Mouse (Mus musculus) CH12.LX (cell line): ENCODE data around the gene Pde5a. TPM values are rescaled to one million over a fixed set of nuclear protein-coding genes. Genes with fewer than 3 reads are reported as not detected.

Experiments used
- DNase-seq: peaks from one replicate; pipeline ENCODE4 v3.0.0-alpha.2; 2013; ENCODE audit errors: extremely low read depth
- H3K27ac ChIP-seq: 2 replicates; pipeline ENCODE4 v1.5.1; 2012; ENCODE audit warnings: low read depth, mild to moderate bottlenecking, control low read depth, moderate library complexity; ENCODE audit not compliant: insufficient read depth
- H3K27me3 ChIP-seq: replicated peaks from 2 replicates; pipeline ENCODE3; 2012; ENCODE audit warnings: inconsistent platforms
- H3K36me3 ChIP-seq, 2 experiments: replicated peaks in 1 of 2; 2 replicates each; pipeline versions ENCODE3 to v1.6.1; 2012; ENCODE audit warnings: inconsistent platforms in 1 of 2, low read length in 1 of 2, mild to moderate bottlenecking in 1 of 2, mixed read lengths in 1 of 2, moderate library complexity in 1 of 2; ENCODE audit not compliant: control insufficient read depth in 1 of 2, insufficient read depth in 1 of 2
- H3K4me1 ChIP-seq, 2 experiments: 2 replicates each; pipeline ENCODE4 v1.6.1; 2012; ENCODE audit warnings: inconsistent platforms in 1 of 2, moderate library complexity in 1 of 2; ENCODE audit not compliant: insufficient read depth in 2 of 2, control insufficient read depth in 1 of 2
- H3K4me2 ChIP-seq: 2 replicates; pipeline ENCODE4 v1.6.1; 2012; ENCODE audit warnings: low read depth, mild to moderate bottlenecking, control low read depth; ENCODE audit not compliant: poor library complexity, insufficient read depth, severe bottlenecking
- H3K4me3 ChIP-seq, 3 experiments: fragments of 150-350 bp in 1 of 3; sonication (generic) in 1 of 3; replicated peaks in 1 of 3; 2 replicates each; pipeline versions ENCODE3 to v1.5.1; 2011 to 2012; ENCODE audit warnings: low read depth in 2 of 3, low read length in 2 of 3, mild to moderate bottlenecking in 2 of 3, moderate library complexity in 2 of 3, control low read depth in 1 of 3, improper control_type of control experiment in 1 of 3, inconsistent platforms in 1 of 3, mixed read lengths in 1 of 3; ENCODE audit not compliant: poor library complexity in 1 of 3
- H3K79me2 ChIP-seq: replicated peaks from 2 replicates; pipeline ENCODE4 v1.6.1; 2012; ENCODE audit warnings: mild to moderate bottlenecking, moderate library complexity; ENCODE audit not compliant: control insufficient read depth, poor library complexity, insufficient read depth, severe bottlenecking; ENCODE audit errors: extremely low read depth
- H3K9ac ChIP-seq: 2 replicates; pipeline ENCODE4 v1.6.1; 2012; ENCODE audit warnings: low read depth, mild to moderate bottlenecking, control low read depth, moderate library complexity; ENCODE audit not compliant: insufficient read depth
- H3K9me3 ChIP-seq: replicated peaks from 2 replicates; pipeline ENCODE3; 2012; ENCODE audit warnings: low read length, inconsistent platforms, mixed read lengths
- CHD1 ChIP-seq: IDR thresholded peaks from 2 replicates; pipeline ENCODE4 v1.6.1; 2012; ENCODE audit warnings: low read depth, low read length, improper control_type of control experiment, inconsistent platforms
- CHD2 ChIP-seq: IDR thresholded peaks from 2 replicates; pipeline ENCODE4 v1.6.1; 2011; ENCODE audit warnings: low read length, improper control_type of control experiment
- CTCF ChIP-seq, 2 experiments: IDR thresholded peaks in 1 of 2; conservative IDR thresholded peaks in 1 of 2; 2 replicates each; pipeline ENCODE4 v1.5.1; 2011 to 2012; ENCODE audit warnings: low read depth in 2 of 2, low read length in 2 of 2, improper control_type of control experiment in 1 of 2, inconsistent platforms in 1 of 2, mild to moderate bottlenecking in 1 of 2, moderate library complexity in 1 of 2
- E2F4 ChIP-seq: IDR thresholded peaks from 2 replicates; pipeline ENCODE4 v1.6.1; 2011; ENCODE audit warnings: low read depth, low read length, improper control_type of control experiment; ENCODE audit not compliant: insufficient replicate concordance
- EP300 ChIP-seq: IDR thresholded peaks from 2 replicates; pipeline ENCODE4 v1.6.1; 2011; ENCODE audit warnings: low read length, improper control_type of control experiment
- ETS1 ChIP-seq: conservative IDR thresholded peaks from 2 replicates; pipeline ENCODE4 v1.6.1; 2012; ENCODE audit warnings: low read depth, mild to moderate bottlenecking, inconsistent platforms, low read length, improper control_type of control experiment, moderate library complexity
- GABPA ChIP-seq: IDR thresholded peaks from 2 replicates; pipeline ENCODE4 v1.6.1; 2012; ENCODE audit warnings: low read depth, low read length, improper control_type of control experiment, inconsistent platforms; ENCODE audit not compliant: insufficient replicate concordance
- MAFK ChIP-seq: IDR thresholded peaks from 2 replicates; pipeline ENCODE4 v1.6.1; 2011; ENCODE audit warnings: low read length, improper control_type of control experiment; ENCODE audit not compliant: insufficient replicate concordance
- MXI1 ChIP-seq: IDR thresholded peaks from 2 replicates; pipeline ENCODE4 v1.6.1; 2011; ENCODE audit warnings: mild to moderate bottlenecking, low read depth, low read length, improper control_type of control experiment
- NELFE ChIP-seq: IDR thresholded peaks from 2 replicates; pipeline ENCODE4 v1.6.1; 2011; ENCODE audit warnings: low read depth, low read length, improper control_type of control experiment
- PAX5 ChIP-seq: IDR thresholded peaks from 2 replicates; pipeline ENCODE4 v1.6.1; 2012; ENCODE audit warnings: low read length, inconsistent platforms, mixed read lengths
- POLR2AphosphoS2 ChIP-seq: IDR thresholded peaks from 2 replicates; pipeline ENCODE4 v1.6.1; 2011; ENCODE audit warnings: low read depth, low read length, improper control_type of control experiment
- RAD21 ChIP-seq: IDR thresholded peaks from 2 replicates; pipeline ENCODE4 v1.6.1; 2011; ENCODE audit warnings: low read depth, mild to moderate bottlenecking, low read length, improper control_type of control experiment, moderate library complexity
- SIN3A ChIP-seq: IDR thresholded peaks from 2 replicates; pipeline ENCODE4 v1.6.1; 2012; ENCODE audit warnings: low read length, improper control_type of control experiment, inconsistent platforms
- SMC3 ChIP-seq: IDR thresholded peaks from 2 replicates; pipeline ENCODE4 v1.6.1; 2011; ENCODE audit warnings: low read depth, low read length, improper control_type of control experiment
- TBP ChIP-seq: conservative IDR thresholded peaks from 2 replicates; pipeline ENCODE4 v1.6.1; 2011; ENCODE audit warnings: low read depth, low read length, improper control_type of control experiment
- TCF12 ChIP-seq: IDR thresholded peaks from 2 replicates; pipeline ENCODE4 v1.6.1; 2014; ENCODE audit warnings: low read depth, mild to moderate bottlenecking, inconsistent platforms, low read length, improper control_type of control experiment
- ZMIZ1 ChIP-seq: IDR thresholded peaks from 2 replicates; pipeline ENCODE4 v1.6.1; 2012; ENCODE audit warnings: low read depth, mild to moderate bottlenecking, inconsistent platforms, low read length, improper control_type of control experiment
- dilution Hi-C: fragments of 300-500 bp; cut with MboI; formaldehyde crosslinking; loops from 2 replicates; pipeline ENCODE4 v1.14.3; 2020; ENCODE audit warnings: low sequenced_read_pairs; ENCODE audit not compliant: extremely low pct_unique_long_range_greater_than_20kb, extremely low pct_ligation_motif_present
- in situ Hi-C: fragments of 300-500 bp; cut with MboI; formaldehyde crosslinking; loops from 3 replicates; pipeline ENCODE4 v1.14.3; 2019; ENCODE audit warnings: low sequenced_read_pairs, low pct_ligation_motif_present, low pct_unique_long_range_greater_than_20kb, mixed read lengths
- polyA plus RNA-seq: library from polyadenylated mRNA; unstranded; fragments of >175 nt; gene quantifications from 2 replicates; pipeline ENCODE4 v1.2.1, GENCODE M21; 2012; ENCODE audit warnings: low read depth; ENCODE audit not compliant: insufficient read length
- total RNA-seq, 2 experiments: library from RNA; depleted of rRNA; stranded (reverse); fragments of 300-350 nt in 1 of 2; fragments of >200 nt in 1 of 2; gene quantifications; 2 replicates each; pipeline ENCODE4 v1.2.3; 2012 to 2014

The Pde5a gene
- total and polyA plus RNA-seq, 3 experiments, result 0.60 to 1.1 (median 1.0) TPM

GRCm38 (mm10) chr3:122784245-122784644 is 55.5 kb downstream of the Pde5a start:
- H3K9ac ChIP-seq, result no peak overlapping the region
- DNase-seq, result peak; percentile 7
- H3K4me2 ChIP-seq, result no peak overlapping the region
- in situ Hi-C loops, result no loop called here
- H3K36me3 ChIP-seq, result no peaks in the 10 kb centered on the region
- H3K4me1 ChIP-seq, result no peaks in the 10 kb centered on the region
- H3K27me3 ChIP-seq, result no peaks in the 10 kb centered on the region
- TF ChIP-seq ZMIZ1 (no peak), CHD2 (no peak), ETS1 (no peak), EP300 (no peak), NELFE (no peak), RAD21 (peak; percentile 84), CHD1 (no peak), TBP (no peak), PAX5 (no peak), MXI1 (no peak), MAFK (no peak), SMC3 (peak; percentile 43), POLR2AphosphoS2 (no peak), E2F4 (no peak), GABPA (no peak), TCF12 (no peak), SIN3A (no peak), CTCF (conservative IDR thresholded peaks at IDR 0.05 in 1 of 2, IDR thresholded peaks at IDR 0.05 in 1 of 2; ENCODE audit: low read depth in 2 of 2, low read length in 2 of 2) (peak in 1 of 2 experiments; percentile 75; a peak in 2 of 4 replicates)
- no peak overlapping the region for H3K4me3 ChIP-seq
- dilution Hi-C loops, result no loop called here
- H3K27ac ChIP-seq, result no peak overlapping the region
- H3K9me3 ChIP-seq, result no peaks in the 10 kb centered on the region
- no peaks in the 10 kb centered on the region for H3K79me2 ChIP-seq

GRCm38 (mm10) chr3:122788314-122788713 is 59.6 kb downstream of the Pde5a start:
- no peaks in the 10 kb centered on the region for H3K27me3 ChIP-seq
- H3K79me2 ChIP-seq, result no peaks in the 10 kb centered on the region
- H3K27ac ChIP-seq, result no peak overlapping the region
- no peak overlapping the region for H3K9ac ChIP-seq
- H3K4me1 ChIP-seq, result no peaks in the 10 kb centered on the region
- dilution Hi-C loops, result no loop called here
- no peak overlapping the region for H3K4me2 ChIP-seq
- no peak for TF ChIP-seq MXI1
- no peak overlapping the region for H3K4me3 ChIP-seq
- DNase-seq, result no peak
- H3K9me3 ChIP-seq, result no peaks in the 10 kb centered on the region
- no peaks in the 10 kb centered on the region for H3K36me3 ChIP-seq
- in situ Hi-C loops, result no loop called here
